Mouse (Mus musculus) R1 (cell line): Measurements from ENCODE around the gene Diablo.
A peak's percentile ranks its signal among the peaks of the same experiment; 100 is the strongest.

Experiments
- DNase-seq: peaks from one replicate; pipeline ENCODE4 v3.0.0-alpha.2; 2018; ENCODE audit warnings: low read depth, low spot score

Gene Diablo

DNA sequence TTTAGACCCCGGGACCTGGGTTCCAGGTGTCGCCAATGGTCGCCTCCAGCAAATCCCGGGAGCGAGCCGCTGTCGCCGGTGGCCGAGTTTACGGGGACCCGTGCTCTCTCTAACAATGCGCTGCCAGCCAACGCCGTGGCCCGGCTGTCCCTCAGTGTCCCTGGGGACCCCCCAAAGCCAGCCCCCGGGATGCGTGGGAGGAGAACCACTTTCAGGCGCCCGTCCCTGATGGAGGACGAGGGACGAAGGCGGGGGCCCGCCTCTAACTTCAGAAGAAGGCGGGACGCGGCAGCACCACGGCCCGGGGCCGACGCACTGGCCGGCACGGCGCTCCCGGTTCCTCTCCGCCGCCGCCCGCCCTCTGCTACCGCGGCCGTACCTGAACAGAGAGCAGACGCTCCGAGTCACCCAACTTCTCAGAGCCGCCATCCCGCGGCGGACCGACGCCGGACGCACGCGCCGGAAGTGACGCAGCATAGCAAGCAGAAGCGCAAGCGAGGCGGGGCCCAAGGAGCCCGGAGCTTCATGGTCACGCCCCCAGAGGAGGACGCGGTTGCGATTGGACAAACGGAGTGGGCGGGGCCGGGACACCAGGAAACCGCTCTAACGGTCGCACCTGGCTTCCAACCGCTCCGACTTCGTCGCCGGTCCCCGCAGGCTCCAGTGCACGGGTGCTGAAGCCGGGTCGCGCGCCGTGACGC lies at the start of gene Diablo:
Gene Diablo (minus strand): TSS at position 485 of the 701 bp plus-strand sequence.
- peak; percentile 99 for DNase-seq

DNA sequence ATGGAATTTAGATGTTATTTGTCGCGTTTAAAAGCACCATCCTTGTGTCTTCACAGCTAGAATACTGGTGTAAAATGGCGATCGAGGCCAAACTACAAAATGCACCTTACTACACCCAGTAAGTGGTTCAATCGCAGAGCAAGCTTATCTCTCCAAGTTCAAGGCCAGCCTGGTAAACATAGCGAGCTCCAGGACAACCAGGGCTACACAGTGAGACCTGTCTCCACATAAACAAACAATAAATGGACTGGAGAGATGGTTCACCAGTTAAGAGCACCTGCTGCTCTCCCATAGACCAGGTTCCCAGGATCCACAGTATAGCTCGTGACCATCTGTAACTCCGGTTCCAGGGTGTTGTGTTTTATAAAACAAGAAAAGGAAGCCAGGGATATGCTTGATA lies 49.4 kb upstream of the Diablo start:
- DNase-seq, result no peak

DNA sequence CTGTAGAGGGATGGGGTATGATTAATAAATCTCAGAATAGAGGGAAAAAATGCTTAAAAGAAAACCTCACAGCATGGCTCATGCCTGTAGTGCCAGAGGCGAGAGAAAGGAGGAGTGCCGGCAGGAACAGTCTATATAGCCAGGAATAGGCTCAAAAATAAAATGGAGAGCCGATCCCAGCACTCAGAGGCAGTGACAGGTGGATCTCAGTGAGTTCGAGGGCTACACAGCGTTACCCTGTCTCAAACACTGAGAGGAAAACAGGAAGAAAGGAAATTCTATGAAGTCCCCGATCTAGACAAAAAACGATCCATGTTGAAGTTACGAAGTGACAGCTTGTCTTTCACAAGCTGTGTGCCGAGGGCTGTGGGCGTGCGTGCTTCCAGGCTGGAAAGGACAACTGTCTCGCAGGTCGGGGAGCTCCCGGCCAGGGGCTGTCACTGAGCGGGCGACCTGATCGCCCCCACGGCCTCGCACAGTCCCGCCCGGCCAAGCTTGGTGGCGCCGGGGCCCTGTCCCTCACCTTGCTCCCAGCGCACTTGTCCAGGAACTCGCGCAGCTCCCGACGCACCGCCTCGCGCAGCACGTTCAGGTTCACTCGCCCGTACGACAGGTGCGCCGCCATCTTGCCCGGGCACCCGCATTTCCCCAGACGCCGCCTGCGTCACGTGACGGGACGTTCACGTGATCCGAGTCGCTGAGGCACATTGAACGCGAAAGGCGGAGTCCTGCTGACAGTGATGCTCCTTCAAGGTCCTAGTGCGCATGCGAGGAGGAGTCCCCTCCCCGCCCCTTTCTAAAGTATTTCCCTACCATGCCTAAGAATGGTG lies 48.6 kb upstream of the Diablo start, which contains the start of gene Vps33a:
Gene Vps33a (minus strand): TSS at position 682 of the 830 bp plus-strand sequence.
- peak; percentile 99 for DNase-seq

- DNase-seq, result peak; percentile 12
Observed at GRCm38 (mm10) chr5:123561128-123561527, 37.2 kb upstream of the Diablo start.

DNA sequence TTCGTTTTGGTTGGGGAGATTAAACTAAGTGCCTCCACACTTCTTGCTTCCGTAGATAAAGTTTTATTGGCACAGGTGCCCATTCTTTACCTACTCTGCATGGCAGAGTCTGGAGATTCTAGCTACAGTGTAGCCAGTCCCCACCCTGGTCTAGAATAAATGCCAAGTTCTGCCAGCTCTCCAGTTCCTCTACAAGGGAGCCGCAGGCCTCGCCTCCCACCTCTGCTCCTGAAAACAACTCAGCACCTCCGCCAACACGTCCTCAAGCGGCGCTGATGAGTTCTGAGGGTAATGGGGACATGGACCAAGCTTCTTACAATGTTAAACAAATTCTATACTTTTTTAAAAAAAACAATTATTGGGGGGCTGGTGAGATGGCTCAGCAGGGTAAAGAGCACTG lies 35.6 kb upstream of the Diablo start:
- no peak for DNase-seq

DNA sequence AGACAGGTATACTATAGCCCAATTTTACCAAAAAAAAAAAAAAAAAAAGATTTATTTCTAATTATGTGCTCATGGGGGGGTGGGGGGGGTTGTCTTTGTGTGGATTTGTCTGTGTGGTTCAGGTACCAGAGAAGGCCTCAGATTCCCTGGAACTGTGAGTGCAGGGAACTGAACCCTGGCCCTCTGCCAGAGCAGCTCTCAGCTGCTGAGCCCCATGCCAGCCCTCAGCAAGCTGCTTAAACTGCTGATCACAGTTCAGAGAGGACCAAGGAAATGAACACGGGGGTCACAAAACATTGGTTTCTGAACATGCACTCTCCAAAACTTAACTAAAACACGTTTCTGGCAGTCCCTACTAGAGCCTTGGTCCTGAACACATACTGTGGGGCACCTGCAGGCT lies 32.5 kb upstream of the Diablo start:
- no peak for DNase-seq

GRCm38 (mm10) chr5:123555693-123556092 lies 31.7 kb upstream of the Diablo start:
- DNase-seq, result no peak

- no peak for DNase-seq
Observed at GRCm38 (mm10) chr5:123533801-123534200, 9.8 kb upstream of the Diablo start.

GRCm38 (mm10) chr5:123530056-123530455 lies 6.1 kb upstream of the Diablo start:
- DNase-seq, result no peak

GRCm38 (mm10) chr5:123528641-123529040 lies 4.7 kb upstream of the Diablo start:
- DNase-seq, result no peak

- DNase-seq, result no peak
Observed at GRCm38 (mm10) chr5:123525916-123526495, 2.0 kb upstream of the Diablo start.

- DNase-seq, result peak; percentile 32
Observed at GRCm38 (mm10) chr5:123525281-123525680, 1.3 kb upstream of the Diablo start, which contains the start of gene Gm49027. TSS of gene Gm49027 (minus strand) at chr5:123525488.

DNA sequence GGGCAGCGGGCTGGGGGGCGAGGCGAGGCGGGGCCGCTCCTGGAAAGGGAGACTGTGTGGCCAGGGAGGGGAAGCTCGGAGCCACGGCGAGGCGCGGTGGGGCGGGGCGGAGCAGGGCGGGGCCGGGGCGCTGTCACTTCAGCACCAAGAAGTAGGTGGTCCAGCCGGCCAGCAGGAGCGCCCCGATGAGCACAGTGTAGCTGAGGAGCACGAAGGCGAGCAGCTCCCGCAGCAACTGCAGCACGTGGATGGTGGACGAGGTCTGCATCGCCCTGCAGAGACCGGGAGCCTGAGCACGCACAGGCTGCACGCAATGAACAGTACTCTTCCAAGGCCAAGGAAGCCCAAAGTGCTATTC lies 396 bp upstream of the Diablo start:
- DNase-seq, result no peak

- no peak for DNase-seq
Observed at GRCm38 (mm10) chr5:123522166-123522565, 1.8 kb downstream of the Diablo start.

GRCm38 (mm10) chr5:123521621-123522020 lies 2.4 kb downstream of the Diablo start:
- DNase-seq, result no peak

DNA sequence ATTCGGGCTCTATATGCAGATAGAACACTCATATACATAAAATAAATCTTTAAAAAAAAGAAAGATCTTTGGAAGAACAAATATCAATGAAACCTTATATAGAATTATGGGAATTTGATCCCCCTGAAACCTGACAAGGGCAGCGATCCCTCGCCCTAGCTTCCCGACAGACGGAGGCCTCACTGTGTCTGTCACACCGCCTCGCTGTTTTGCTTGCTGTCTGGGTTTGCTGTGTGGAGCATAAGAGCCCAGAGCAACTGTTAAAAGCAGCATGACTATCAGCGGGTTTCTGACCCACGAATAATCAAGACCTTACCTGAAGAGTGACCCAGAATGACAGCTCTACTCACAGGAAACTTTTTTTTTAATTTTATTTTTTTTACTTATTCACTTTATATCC lies 3.3 kb downstream of the Diablo start:
- DNase-seq, result no peak

- no peak for DNase-seq
Observed at GRCm38 (mm10) chr5:123514871-123515270, 9.1 kb downstream of the Diablo start.

DNA sequence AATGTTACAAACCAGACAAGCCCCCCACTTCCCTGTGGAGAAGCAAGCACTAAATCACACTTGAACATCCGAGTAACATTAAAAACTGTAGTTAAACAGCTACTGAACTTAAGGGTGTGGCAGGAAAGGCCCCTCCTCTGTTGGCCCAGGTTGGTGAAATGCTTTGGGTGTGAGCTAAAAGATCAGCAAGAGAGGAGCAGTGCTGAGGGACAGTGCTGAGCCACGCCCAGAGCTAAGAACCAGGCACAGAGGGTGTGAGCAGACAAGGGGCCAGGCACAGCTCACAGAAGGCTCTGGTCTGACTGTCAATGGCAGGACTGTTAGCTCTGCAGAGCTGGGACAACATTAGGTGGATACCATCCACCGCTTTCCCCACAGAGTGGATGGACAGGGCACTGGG lies 11.9 kb downstream of the Diablo start:
- DNase-seq, result peak; percentile 79

GRCm38 (mm10) chr5:123511426-123511825 lies 12.6 kb downstream of the Diablo start:
- DNase-seq, result peak; percentile 50

- DNase-seq, result no peak
Observed at GRCm38 (mm10) chr5:123510160-123510559, 13.8 kb downstream of the Diablo start, which contains the start of gene B3gnt4. TSS of gene B3gnt4 (plus strand) at chr5:123510460.

DNA sequence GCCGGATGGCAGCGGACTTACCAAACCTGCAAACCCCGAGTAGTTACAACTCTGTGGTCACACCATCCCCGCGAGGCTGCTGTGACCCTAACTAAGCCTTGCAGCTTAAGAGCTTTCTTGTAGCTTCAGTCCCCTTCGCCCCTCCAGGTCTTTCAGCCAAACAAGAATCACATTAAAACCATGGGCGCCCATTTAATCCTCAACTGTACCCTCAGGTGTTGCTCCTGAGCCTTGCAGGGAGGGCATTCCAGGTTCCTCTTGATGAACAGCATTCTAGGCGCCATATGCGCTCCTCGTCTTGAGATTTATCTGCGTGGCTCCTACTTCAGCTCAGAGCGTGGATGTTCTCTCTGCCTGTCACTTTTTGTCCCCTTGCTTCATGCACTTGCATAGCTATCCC lies 15.1 kb downstream of the Diablo start:
- peak; percentile 27 for DNase-seq
